Mouse (Mus musculus) embryonic facial prominence, embryonic 12.5 days (tissue): ENCODE data around the gene Camta1. TPM values are rescaled to one million over a fixed set of nuclear protein-coding genes. Genes with fewer than 3 reads are reported as not detected.

Source experiments
- ATAC-seq: fragments of 200-750 bp; cut with Nextera tagmentation; 2 replicates; pipeline ENCODE4 v1.8.0; 2017; ENCODE audit not compliant: insufficient number of reproducible peaks, insufficient read depth, low FRiP score, low TSS enrichment
- H3K27ac ChIP-seq: fragments of 300-500 bp; sonication (generic); 2 replicates; pipeline ENCODE4 v1.5.1; 2016; ENCODE audit warnings: mild to moderate bottlenecking
- H3K27me3 ChIP-seq: fragments of 300-500 bp; sonication (generic); 2 replicates; pipeline ENCODE4 v1.6.1; 2016; ENCODE audit warnings: mild to moderate bottlenecking, moderate library complexity
- H3K36me3 ChIP-seq: fragments of 300-500 bp; sonication (generic); 2 replicates; pipeline ENCODE4 v1.6.1; 2016; ENCODE audit warnings: mild to moderate bottlenecking
- H3K4me1 ChIP-seq: fragments of 300-500 bp; sonication (generic); 2 replicates; pipeline ENCODE4 v1.6.1; 2016
- H3K4me2 ChIP-seq: fragments of 300-500 bp; sonication (generic); replicated peaks from 2 replicates; pipeline ENCODE4 v1.6.1; 2016; ENCODE audit warnings: mild to moderate bottlenecking, moderate library complexity
- H3K4me3 ChIP-seq: fragments of 300-500 bp; sonication (generic); 2 replicates; pipeline ENCODE4 v1.5.1; 2016; ENCODE audit warnings: mild to moderate bottlenecking
- H3K9ac ChIP-seq: fragments of 300-500 bp; sonication (generic); 2 replicates; pipeline ENCODE4 v1.6.1; 2016; ENCODE audit warnings: mild to moderate bottlenecking, moderate library complexity
- H3K9me3 ChIP-seq: fragments of 300-500 bp; sonication (generic); 2 replicates; pipeline ENCODE4 v1.6.1; 2016; ENCODE audit warnings: mild to moderate bottlenecking, moderate library complexity
- WGBS: fragments of 180-500 bp; shearing (Covaris S2); methylation state at CpG from one replicate; pipeline ENCODE4 v1.1.7; 2016; 5-methylcytosine and 5-hydroxymethylcytosine counted together
- polyA plus RNA-seq: library from polyadenylated mRNA; unstranded; fragments of >200 nt; fragmentation: Nextera tagmentation; extraction: Ambion mirVana; gene quantifications from 2 replicates; pipeline ENCODE4 v1.2.1, GENCODE M21; 2016

The Camta1 gene
- polyA plus RNA-seq, 1 experiment from 2014 or later, result 115 TPM

- no peak overlapping the region for H3K27ac ChIP-seq
- H3K4me3 ChIP-seq, result no peak overlapping the region
- H3K9me3 ChIP-seq, result no peaks in the 10 kb centered on the region
- H3K4me2 ChIP-seq, result no peak overlapping the region
- WGBS, result 80% methylated on average over 12 of the region's 12 CpGs
- no peaks in the 10 kb centered on the region for H3K4me1 ChIP-seq
- no peaks in the 10 kb centered on the region for H3K36me3 ChIP-seq
- ATAC-seq, result no peak
- no peaks in the 10 kb centered on the region for H3K27me3 ChIP-seq
- H3K9ac ChIP-seq, result no peak overlapping the region
Measured at GRCm38 (mm10) chr4:151224017-151224416, 637.7 kb downstream of the Camta1 start.

- no peak for ATAC-seq
- no peak overlapping the region for H3K9ac ChIP-seq
- no peak overlapping the region for H3K4me2 ChIP-seq
- H3K27me3 ChIP-seq, result no peaks in the 10 kb centered on the region
- WGBS, result 70% methylated on average over 13 of the region's 13 CpGs
- no peaks in the 10 kb centered on the region for H3K4me1 ChIP-seq
- H3K36me3 ChIP-seq, result no peaks in the 10 kb centered on the region
- H3K27ac ChIP-seq, result no peak overlapping the region
- no peak overlapping the region for H3K4me3 ChIP-seq
- H3K9me3 ChIP-seq, result no peaks in the 10 kb centered on the region
Measured at GRCm38 (mm10) chr4:151223263-151223996, 638.2 kb downstream of the Camta1 start.

- no peaks in the 10 kb centered on the region for H3K36me3 ChIP-seq
- no peaks in the 10 kb centered on the region for H3K4me1 ChIP-seq
- H3K27me3 ChIP-seq, result no peaks in the 10 kb centered on the region
- no peak overlapping the region for H3K4me3 ChIP-seq
- ATAC-seq, result no peak
- H3K9me3 ChIP-seq, result no peaks in the 10 kb centered on the region
- H3K9ac ChIP-seq, result no peak overlapping the region
- H3K4me2 ChIP-seq, result no peak overlapping the region
- H3K27ac ChIP-seq, result no peak overlapping the region
- WGBS, result 16% methylated on average over 10 of the region's 10 CpGs
Measured at GRCm38 (mm10) chr4:151222635-151223034, 639.0 kb downstream of the Camta1 start.

GRCm38 (mm10) chr4:151216553-151217292 lies 645.0 kb downstream of the Camta1 start:
- Histone ChIP-seq H3K36me3 (no peaks in the 10 kb centered on the region), H3K9ac (no peak overlapping the region), H3K4me2 (no peak overlapping the region), H3K27ac (no peak overlapping the region), H3K4me1 (no peaks in the 10 kb centered on the region), H3K9me3 (no peaks in the 10 kb centered on the region), H3K27me3 (no peaks in the 10 kb centered on the region), H3K4me3 (no peak overlapping the region)
- WGBS, result 79% methylated on average over 15 of the region's 15 CpGs
- no peak for ATAC-seq

GRCm38 (mm10) chr4:151215866-151216265 lies 645.8 kb downstream of the Camta1 start:
- H3K4me1 ChIP-seq, result no peaks in the 10 kb centered on the region
- H3K4me3 ChIP-seq, result no peak overlapping the region
- H3K9ac ChIP-seq, result no peak overlapping the region
- WGBS, result 70% methylated on average over 4 of the region's 4 CpGs
- H3K4me2 ChIP-seq, result no peak overlapping the region
- no peaks in the 10 kb centered on the region for H3K36me3 ChIP-seq
- no peaks in the 10 kb centered on the region for H3K27me3 ChIP-seq
- ATAC-seq, result no peak
- H3K9me3 ChIP-seq, result no peaks in the 10 kb centered on the region
- H3K27ac ChIP-seq, result no peak overlapping the region

- no peak for ATAC-seq
- H3K4me2 ChIP-seq, result no peak overlapping the region
- no peaks in the 10 kb centered on the region for H3K27me3 ChIP-seq
- H3K9ac ChIP-seq, result no peak overlapping the region
- WGBS, result 35% methylated on average over 1 of the region's 1 CpGs
- H3K4me3 ChIP-seq, result no peak overlapping the region
- H3K36me3 ChIP-seq, result no peaks in the 10 kb centered on the region
- no peaks in the 10 kb centered on the region for H3K9me3 ChIP-seq
- H3K4me1 ChIP-seq, result no peaks in the 10 kb centered on the region
- no peak overlapping the region for H3K27ac ChIP-seq
Measured at GRCm38 (mm10) chr4:151215179-151215578, 646.5 kb downstream of the Camta1 start.

GRCm38 (mm10) chr4:151213475-151213874 lies 648.2 kb downstream of the Camta1 start:
- WGBS, result 72% methylated on average over 11 of the region's 11 CpGs
- H3K4me1 ChIP-seq, result no peaks in the 10 kb centered on the region
- no peak overlapping the region for H3K4me3 ChIP-seq
- ATAC-seq, result no peak
- no peaks in the 10 kb centered on the region for H3K36me3 ChIP-seq
- no peaks in the 10 kb centered on the region for H3K9me3 ChIP-seq
- no peak overlapping the region for H3K4me2 ChIP-seq
- H3K27ac ChIP-seq, result no peak overlapping the region
- no peaks in the 10 kb centered on the region for H3K27me3 ChIP-seq
- H3K9ac ChIP-seq, result no peak overlapping the region

- H3K4me1 ChIP-seq, result no peaks in the 10 kb centered on the region
- H3K9me3 ChIP-seq, result no peaks in the 10 kb centered on the region
- H3K9ac ChIP-seq, result no peak overlapping the region
- H3K27me3 ChIP-seq, result no peaks in the 10 kb centered on the region
- H3K36me3 ChIP-seq, result no peaks in the 10 kb centered on the region
- H3K27ac ChIP-seq, result no peak overlapping the region
- WGBS, result 88% methylated on average over 6 of the region's 6 CpGs
- no peak overlapping the region for H3K4me2 ChIP-seq
- H3K4me3 ChIP-seq, result no peak overlapping the region
- no peak for ATAC-seq
Measured at GRCm38 (mm10) chr4:151211992-151212391, 649.7 kb downstream of the Camta1 start.

- Histone ChIP-seq H3K9me3 (no peaks in the 10 kb centered on the region), H3K9ac (no peak overlapping the region), H3K4me1 (no peaks in the 10 kb centered on the region), H3K27me3 (no peaks in the 10 kb centered on the region), H3K27ac (no peak overlapping the region), H3K36me3 (no peaks in the 10 kb centered on the region), H3K4me3 (no peak overlapping the region), H3K4me2 (no peak overlapping the region)
- 89% methylated on average over 7 of the region's 7 CpGs for WGBS
- ATAC-seq, result no peak
Measured at GRCm38 (mm10) chr4:151207566-151207965, 654.1 kb downstream of the Camta1 start.

GRCm38 (mm10) chr4:151202891-151203290 lies 658.8 kb downstream of the Camta1 start:
- no peaks in the 10 kb centered on the region for H3K36me3 ChIP-seq
- H3K4me1 ChIP-seq, result no peaks in the 10 kb centered on the region
- no peak overlapping the region for H3K27ac ChIP-seq
- 60% methylated on average over 6 of the region's 6 CpGs for WGBS
- no peak overlapping the region for H3K9ac ChIP-seq
- H3K9me3 ChIP-seq, result no peaks in the 10 kb centered on the region
- no peak for ATAC-seq
- no peak overlapping the region for H3K4me3 ChIP-seq
- H3K4me2 ChIP-seq, result no peak overlapping the region
- H3K27me3 ChIP-seq, result no peaks in the 10 kb centered on the region

- H3K9me3 ChIP-seq, result no peaks in the 10 kb centered on the region
- H3K27ac ChIP-seq, result no peak overlapping the region
- H3K4me1 ChIP-seq, result no peaks in the 10 kb centered on the region
- 81% methylated on average over 9 of the region's 9 CpGs for WGBS
- no peak for ATAC-seq
- no peaks in the 10 kb centered on the region for H3K36me3 ChIP-seq
- H3K4me2 ChIP-seq, result no peak overlapping the region
- no peak overlapping the region for H3K4me3 ChIP-seq
- H3K27me3 ChIP-seq, result no peaks in the 10 kb centered on the region
- H3K9ac ChIP-seq, result no peak overlapping the region
Measured at GRCm38 (mm10) chr4:151200316-151200715, 661.4 kb downstream of the Camta1 start.

- Histone ChIP-seq H3K36me3 (no peaks in the 10 kb centered on the region), H3K27ac (no peak overlapping the region), H3K4me1 (no peaks in the 10 kb centered on the region), H3K4me2 (no peak overlapping the region), H3K4me3 (no peak overlapping the region), H3K27me3 (0 out of 2 replicates have a peak, but pooled peaks cover 9% of the 10 kb centered on the region), H3K9ac (no peak overlapping the region), H3K9me3 (no peaks in the 10 kb centered on the region)
- no peak for ATAC-seq
- WGBS, result 48% methylated on average over 10 of the region's 10 CpGs
Measured at GRCm38 (mm10) chr4:151195126-151195525, 666.5 kb downstream of the Camta1 start.
